Mouse (Mus musculus) heart, postnatal 0 days (tissue): Measurements from ENCODE around the gene Slc35e3.

ENCODE experiments used
- CTCF ChIP-seq: IDR thresholded peaks from 2 replicates; pipeline ENCODE4 v1.5.1; 2016; ENCODE audit warnings: antibody characterized with exemption, control low read depth, low read depth
- EP300 ChIP-seq: IDR thresholded peaks from 2 replicates; pipeline ENCODE4 v1.6.1; 2016; ENCODE audit warnings: antibody characterized with exemption, low read depth

DNA sequence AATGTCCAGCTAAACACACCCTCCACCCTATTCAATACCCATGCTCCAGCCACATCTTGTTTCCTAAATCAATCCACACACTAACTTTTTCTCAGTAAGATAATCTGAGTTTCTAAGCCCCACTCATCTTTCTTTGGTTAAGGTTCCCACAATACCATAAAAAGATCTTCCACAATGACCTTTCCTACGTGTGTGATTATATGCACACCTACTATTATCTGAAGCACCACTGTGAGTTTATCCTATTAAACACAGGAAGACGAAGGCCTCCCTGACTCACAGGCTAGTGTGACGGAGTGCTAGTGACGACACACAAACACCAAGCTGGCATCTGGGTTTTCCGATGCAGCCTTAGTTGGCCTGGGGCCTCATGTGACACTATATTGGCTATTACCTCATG lies 53.2 kb downstream of the Slc35e3 start:
- no peak for TF ChIP-seq EP300
- TF ChIP-seq CTCF = no peak
